ENCODE assay signal across 9 mouse cellular contexts in the genomic region with DNA sequence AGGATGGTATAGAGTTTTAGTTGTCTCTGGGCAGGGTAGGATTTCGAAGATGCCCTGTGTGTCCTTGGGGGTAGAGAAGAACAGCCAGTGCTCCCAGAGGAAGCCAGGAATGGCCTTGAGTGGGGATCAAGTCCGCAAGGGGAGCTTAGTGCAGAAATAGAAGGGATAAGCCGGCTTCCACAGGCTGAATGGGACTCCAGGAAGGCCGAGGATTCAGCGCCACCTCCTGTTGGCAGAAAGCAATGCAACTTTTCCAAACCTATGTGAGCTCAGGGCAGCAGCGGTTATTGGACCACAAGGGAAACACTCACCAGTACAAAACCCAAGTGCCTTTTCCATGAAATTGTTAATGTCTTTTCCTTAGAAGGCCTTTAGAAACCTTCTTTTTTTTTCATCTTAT. TPM values are rescaled to one million over a fixed set of nuclear protein-coding genes. Genes with fewer than 3 reads are reported as not detected.
DNase-seq lines count a peak whose midpoint lies in the region; ATAC-seq and TF ChIP-seq lines count a peak whose summit lies in the region.
"Had no signal": no experiment of that assay in that cellular context is flagged by ENCODE, and none has a peak within 500 bp of the region (broad histone marks: within the 10 kb centered on the region; RNA-seq: fewer than 3 reads in every experiment).

No protein-coding gene starts in this region.

- H3K36me3 ChIP-seq in hindbrain, embryonic 10.5 days, result no peaks in the 10 kb centered on the region
- no peaks in the 10 kb centered on the region for H3K36me3 ChIP-seq in hindbrain, embryonic 12.5 days
- no peaks in the 10 kb centered on the region for H3K36me3 ChIP-seq in intestine, embryonic 15.5 days
- no peaks in the 10 kb centered on the region for H3K36me3 ChIP-seq in midbrain, embryonic 14.5 days (ENCODE audit: control insufficient read depth, insufficient read depth, low read length)
- no peaks in the 10 kb centered on the region for H3K36me3 ChIP-seq in testis, adult 2 months (ENCODE audit: control insufficient read depth, insufficient read depth, low read length)

- no peak for ATAC-seq in hindbrain, embryonic 12.5 days (ENCODE audit: low FRiP score)
- ATAC-seq in intestine, embryonic 15.5 days, result 0 out of 2 replicates have a peak, but pooled peaks have one; percentile 35
- ATAC-seq in midbrain, embryonic 14.5 days (ENCODE audit: low FRiP score, low TSS enrichment), result no peak

- whole genome bisulfite sequencing in hindbrain, embryonic 10.5 days, result 10% methylated on average over 6 of the region's 6 CpGs
- 7% methylated on average over 6 of the region's 6 CpGs for WGBS in hindbrain, embryonic 12.5 days
- WGBS in intestine, embryonic 15.5 days, result 7% methylated on average over 6 of the region's 6 CpGs
- 8% methylated on average over 6 of the region's 6 CpGs for WGBS in midbrain, embryonic 14.5 days

- no peak for TF ChIP-seq POLR2A in testis, adult 2 months (IDR thresholded peaks at IDR 0.05; ENCODE audit: control insufficient read depth, low read depth, low read length)

- peak; percentile 72 for DNase-seq in hindbrain, embryonic 10.5 days (ENCODE audit: low spot score)
- peak; percentile 93 to 94 for DNase-seq in cerebellum, postnatal 14 days
- DNase-seq in frontal cortex, postnatal 36 days (ENCODE audit: low spot score in 2 of 2), result peak; percentile 83 to 92
- DNase-seq in left cerebral cortex, adult 2 months (ENCODE audit: extremely low spot score in 1 of 2, low spot score in 2 of 2), result peak; percentile 83 to 91
- peak; percentile 93 for DNase-seq in midbrain, embryonic 14.5 days

- intact Hi-C loops in left cerebral cortex, adult 2 months (cut with DNase I), result loop anchor here (1.0 to 5.0 kb wide), 6 partner anchors 117 to 442 kb away; no protein-coding TSS in a partner anchor

- H3K4me1 ChIP-seq in hindbrain, embryonic 10.5 days (replicated peaks), result peaks cover 13% of the 10 kb centered on the region
- peaks cover 6% of the 10 kb centered on the region for H3K4me1 ChIP-seq in hindbrain, embryonic 12.5 days
- 0 out of 2 replicates have a peak, but pooled peaks cover 3% of the 10 kb centered on the region for H3K4me1 ChIP-seq in intestine, embryonic 15.5 days (replicated peaks)
- peaks cover 4% of the 10 kb centered on the region; the same call in 1 of the 2 replicates for H3K4me1 ChIP-seq in midbrain, embryonic 14.5 days (ENCODE audit: control insufficient read depth, insufficient read depth, low read length)
- peaks cover 10% of the 10 kb centered on the region for H3K4me1 ChIP-seq in testis, adult 2 months (ENCODE audit: control insufficient read depth, insufficient read depth, low read length)

- H3K9ac ChIP-seq in hindbrain, embryonic 12.5 days, result no peak overlapping the region
- H3K9ac ChIP-seq in intestine, embryonic 15.5 days, result no peak overlapping the region
- H3K9ac ChIP-seq in midbrain, embryonic 14.5 days (replicated peaks; ENCODE audit: low read length), result no peak overlapping the region

- peak; percentile 95 for TF ChIP-seq CTCF in left cerebral cortex, adult 2 months (IDR thresholded peaks at IDR 0.05)
- TF ChIP-seq CTCF in testis, adult 2 months (IDR thresholded peaks at IDR 0.05; ENCODE audit: control insufficient read depth, insufficient read depth, insufficient replicate concordance, low read depth, low read length), result peak; percentile 84

- no peak overlapping the region for H3K4me2 ChIP-seq in hindbrain, embryonic 12.5 days (replicated peaks)
- H3K4me2 ChIP-seq in intestine, embryonic 15.5 days (replicated peaks), result peak overlapping the region; percentile 20; the same call in 1 of the 2 replicates
- H3K4me2 ChIP-seq in midbrain, embryonic 14.5 days (ENCODE audit: low read length), result no peak overlapping the region

- no peaks in the 10 kb centered on the region for H3K9me3 ChIP-seq in hindbrain, embryonic 10.5 days
- H3K9me3 ChIP-seq in hindbrain, embryonic 12.5 days (replicated peaks), result no peaks in the 10 kb centered on the region
- H3K9me3 ChIP-seq in intestine, embryonic 15.5 days, result no peaks in the 10 kb centered on the region
- H3K9me3 ChIP-seq in midbrain, embryonic 14.5 days (ENCODE audit: control insufficient read depth, low read length), result no peaks in the 10 kb centered on the region

- no peak overlapping the region for H3K27ac ChIP-seq in hindbrain, embryonic 10.5 days
- no peak overlapping the region for H3K27ac ChIP-seq in hindbrain, embryonic 12.5 days
- no peak overlapping the region for H3K27ac ChIP-seq in intestine, embryonic 15.5 days
- no peak overlapping the region for H3K27ac ChIP-seq in left cerebral cortex, adult 2 months
- no peak overlapping the region for H3K27ac ChIP-seq in midbrain, embryonic 14.5 days (replicated peaks; ENCODE audit: low read depth, low read length)
- no peak overlapping the region for H3K27ac ChIP-seq in testis, adult 2 months (ENCODE audit: control insufficient read depth, insufficient read depth, low read depth, low read length)
- H3K27ac ChIP-seq: macrophage had no signal

- peaks cover 18% of the 10 kb centered on the region for H3K27me3 ChIP-seq in hindbrain, embryonic 10.5 days (ENCODE audit: insufficient read depth, poor library complexity, severe bottlenecking)
- peaks cover 10% of the 10 kb centered on the region; the same call in 1 of the 2 replicates for H3K27me3 ChIP-seq in hindbrain, embryonic 12.5 days
- no peaks in the 10 kb centered on the region for H3K27me3 ChIP-seq in intestine, embryonic 15.5 days (replicated peaks)
- peaks cover 4% of the 10 kb centered on the region; the same call in 1 of the 2 replicates for H3K27me3 ChIP-seq in midbrain, embryonic 14.5 days (ENCODE audit: control insufficient read depth, insufficient read depth, low read length)
- H3K27me3 ChIP-seq in testis, adult 2 months (ENCODE audit: control insufficient read depth, insufficient read depth, low read length), result no peaks in the 10 kb centered on the region

- H3K4me3 ChIP-seq in hindbrain, embryonic 10.5 days, result no peak overlapping the region
- H3K4me3 ChIP-seq in hindbrain, embryonic 12.5 days, result no peak overlapping the region
- no peak overlapping the region for H3K4me3 ChIP-seq in intestine, embryonic 15.5 days (replicated peaks)
- H3K4me3 ChIP-seq in left cerebral cortex, adult 2 months, result no peak overlapping the region
- H3K4me3 ChIP-seq in midbrain, embryonic 14.5 days (replicated peaks; ENCODE audit: low read depth, low read length), result no peak overlapping the region
- no peak overlapping the region for H3K4me3 ChIP-seq in testis, adult 2 months (ENCODE audit: control insufficient read depth, low read depth, low read length)

RNA-seq across cellular contexts. Expression of gene Sntg2, which starts 3.4 kb away (rescaled TPM):
- 0.49 and 0.50 TPM in 2 replicates for polyA plus RNA-seq in hindbrain, embryonic 10.5 days (2016; fragmentation: Nextera tagmentation; extraction: Ambion mirVana)
- 0.36 and 0.82 TPM in 2 replicates for polyA plus RNA-seq in hindbrain, embryonic 12.5 days (2016; fragmentation: Nextera tagmentation; extraction: Ambion mirVana)
- polyA plus RNA-seq in intestine, embryonic 15.5 days (2015; fragmentation: Nextera tagmentation; extraction: Ambion mirVana), result 25.6 and 27.6 TPM in 2 replicates
- 1 to 10 TPM; 7.9 to 8.4 TPM for total RNA-seq in left cerebral cortex, adult 2 months (2021)
- polyA plus RNA-seq in midbrain, embryonic 14.5 days (2014; fragmentation: Nextera tagmentation; extraction: Ambion mirVana), result 4.3 and 4.9 TPM in 2 replicates
- polyA plus RNA-seq in testis, adult 2 months (2012; rRNA removed), result 0.84 and 0.94 TPM in 2 replicates
- polyA plus RNA-seq: macrophage had no signal
